Mouse (Mus musculus) embryo, embryonic 11.5 days (tissue): ENCODE data around the gene Srrm3.

Experiments
- DNase-seq: peaks from one replicate; pipeline ENCODE4 v3.0.0-alpha.2; 2012; ENCODE audit warnings: low read depth, low spot score

Srrm3 gene

GRCm38 (mm10) chr5:135806555-135807262 is at the start of gene Srrm3:
Gene Srrm3, plus strand, starts transcription at chr5:135806890.
- peak; percentile 80 for DNase-seq

DNA sequence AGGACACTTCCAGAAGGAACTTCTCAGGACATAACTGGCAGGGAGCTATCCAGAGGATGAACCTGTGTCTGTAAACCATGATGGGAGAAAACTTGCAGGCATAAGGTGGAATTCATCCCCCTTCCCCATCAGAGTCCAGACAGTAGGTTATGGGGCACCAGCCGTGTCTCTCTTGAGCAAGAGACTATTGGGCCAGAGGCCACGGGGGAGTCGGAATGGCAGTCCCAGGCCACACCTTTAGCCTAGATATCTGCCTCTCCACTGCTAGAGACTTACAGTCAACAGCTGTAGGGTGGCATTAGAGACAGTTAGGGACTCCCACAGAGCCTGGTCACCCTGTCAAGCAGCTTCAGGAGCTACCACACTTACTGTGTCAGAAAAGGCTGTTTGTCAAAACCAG is 44.8 kb upstream of the Srrm3 start:
- no peak for DNase-seq

DNA sequence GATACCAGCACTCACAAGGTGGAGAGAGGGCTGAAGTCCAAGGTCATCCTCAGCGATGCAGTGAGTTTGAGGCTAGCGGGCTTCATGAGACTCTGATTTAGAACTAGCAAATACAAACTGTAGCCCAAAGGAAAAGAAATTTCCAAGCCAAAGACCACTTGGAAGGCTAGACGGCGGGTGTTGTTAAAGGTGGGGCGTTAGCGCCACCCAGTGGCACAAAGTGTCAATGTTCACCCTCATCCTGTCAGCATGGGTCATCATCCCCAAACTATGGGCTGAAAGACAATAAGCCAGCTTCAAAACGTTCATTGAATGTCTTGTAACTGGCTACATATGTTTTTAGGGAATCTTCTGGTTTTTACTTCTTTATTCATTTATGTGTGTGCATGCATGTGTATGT is 43.2 kb upstream of the Srrm3 start:
- DNase-seq = peak; percentile 69

- DNase-seq = no peak
Measured at GRCm38 (mm10) chr5:135764971-135765370, 41.7 kb upstream of the Srrm3 start.

DNA sequence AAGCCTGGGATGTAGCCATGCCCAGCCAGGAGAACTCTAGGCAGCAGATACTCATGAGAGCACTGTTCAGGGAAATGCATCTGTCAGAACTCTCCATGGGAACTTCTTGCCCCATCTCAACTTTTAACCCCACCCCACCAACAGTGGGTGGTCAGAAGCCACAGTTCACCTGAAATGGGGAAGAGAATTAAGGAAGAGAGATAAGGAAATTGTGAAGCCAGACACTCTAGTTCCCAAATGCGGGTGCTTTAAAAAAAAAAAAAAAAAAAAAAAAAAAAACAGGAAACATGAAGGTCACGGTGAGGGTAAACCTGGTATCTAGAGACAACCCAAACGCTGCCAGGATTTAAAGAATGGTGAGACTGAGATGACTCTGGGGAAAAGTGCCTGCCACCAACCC is 34.2 kb upstream of the Srrm3 start:
- no peak for DNase-seq

- no peak for DNase-seq
Measured at GRCm38 (mm10) chr5:135776546-135776945, 30.1 kb upstream of the Srrm3 start.

- peak; percentile 29 for DNase-seq
Measured at GRCm38 (mm10) chr5:135777796-135778470, 28.8 kb upstream of the Srrm3 start, which contains the start of gene Styxl1. Gene Styxl1, minus strand, starts transcription at chr5:135778385.

DNA sequence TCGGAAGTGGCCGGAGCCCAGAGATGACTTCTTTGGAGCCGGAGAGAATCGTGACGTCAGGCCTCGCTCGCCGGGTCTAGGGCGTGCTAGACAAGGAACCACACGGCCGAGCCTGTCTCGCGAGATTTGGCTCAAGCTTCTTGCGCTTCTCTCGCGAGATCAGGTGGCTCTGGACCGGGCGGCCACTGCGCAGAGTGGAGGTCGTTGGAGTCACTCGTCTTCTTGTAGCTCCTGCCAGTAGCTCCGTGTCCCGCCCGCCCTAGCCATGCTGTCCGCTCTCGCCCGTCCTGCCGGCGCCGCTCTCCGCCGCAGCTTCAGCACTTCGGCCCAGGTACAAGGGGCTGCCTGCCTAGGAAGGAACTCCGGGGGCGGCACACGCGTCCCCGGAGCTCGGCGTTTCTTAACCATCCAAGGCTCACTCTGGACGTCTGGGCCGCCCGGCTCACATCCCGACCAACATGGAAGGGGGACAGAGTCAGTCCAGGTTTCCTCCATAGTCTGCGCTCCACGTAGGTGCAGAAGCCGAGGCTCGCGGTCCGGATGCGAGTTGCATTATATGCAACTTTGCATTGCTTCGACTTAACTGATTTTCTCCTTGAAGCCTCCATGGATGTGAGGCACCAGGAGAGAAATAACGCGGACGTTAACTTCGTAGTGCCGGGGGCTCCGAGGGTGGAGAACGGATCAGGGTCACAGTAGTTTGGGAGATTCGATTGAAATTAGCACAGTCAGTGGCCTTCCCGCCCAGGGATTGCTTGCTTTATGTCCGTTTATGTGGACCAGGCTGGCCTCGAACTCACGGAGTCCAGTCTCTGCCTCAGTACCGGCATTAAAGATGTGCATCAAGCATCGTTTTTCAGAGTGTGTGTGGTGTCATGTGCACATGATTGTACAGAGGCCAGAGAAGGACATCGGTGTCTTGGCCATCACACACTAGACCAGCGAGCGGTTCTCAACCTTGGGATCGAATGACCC is 27.9 kb upstream of the Srrm3 start, which contains the start of gene Mdh2:
Gene Mdh2 (plus strand): TSS at position 10 of the 975 bp plus-strand sequence.
- peak; percentile 100 for DNase-seq

DNA sequence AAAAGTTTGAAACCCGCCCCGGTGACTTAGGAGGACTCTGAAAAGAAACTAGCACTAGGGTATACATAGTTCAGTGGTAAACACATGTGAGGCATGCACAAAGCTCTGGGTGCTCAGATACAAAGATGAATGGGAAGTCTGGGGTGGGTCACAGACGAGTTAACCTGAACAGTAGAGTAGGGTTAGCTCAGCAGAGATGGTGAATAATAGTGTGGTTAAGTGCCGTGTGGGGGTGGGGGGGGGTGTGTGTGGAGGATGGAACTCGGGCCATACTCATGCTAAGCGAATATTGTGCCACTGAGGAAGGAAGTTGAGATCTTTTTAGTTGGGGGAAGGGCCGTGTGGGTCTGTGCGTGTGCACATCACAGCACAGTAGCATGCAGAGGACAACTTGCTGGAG is 26.4 kb upstream of the Srrm3 start:
- no peak for DNase-seq

GRCm38 (mm10) chr5:135782901-135783300 is 23.8 kb upstream of the Srrm3 start:
- DNase-seq = no peak

DNA sequence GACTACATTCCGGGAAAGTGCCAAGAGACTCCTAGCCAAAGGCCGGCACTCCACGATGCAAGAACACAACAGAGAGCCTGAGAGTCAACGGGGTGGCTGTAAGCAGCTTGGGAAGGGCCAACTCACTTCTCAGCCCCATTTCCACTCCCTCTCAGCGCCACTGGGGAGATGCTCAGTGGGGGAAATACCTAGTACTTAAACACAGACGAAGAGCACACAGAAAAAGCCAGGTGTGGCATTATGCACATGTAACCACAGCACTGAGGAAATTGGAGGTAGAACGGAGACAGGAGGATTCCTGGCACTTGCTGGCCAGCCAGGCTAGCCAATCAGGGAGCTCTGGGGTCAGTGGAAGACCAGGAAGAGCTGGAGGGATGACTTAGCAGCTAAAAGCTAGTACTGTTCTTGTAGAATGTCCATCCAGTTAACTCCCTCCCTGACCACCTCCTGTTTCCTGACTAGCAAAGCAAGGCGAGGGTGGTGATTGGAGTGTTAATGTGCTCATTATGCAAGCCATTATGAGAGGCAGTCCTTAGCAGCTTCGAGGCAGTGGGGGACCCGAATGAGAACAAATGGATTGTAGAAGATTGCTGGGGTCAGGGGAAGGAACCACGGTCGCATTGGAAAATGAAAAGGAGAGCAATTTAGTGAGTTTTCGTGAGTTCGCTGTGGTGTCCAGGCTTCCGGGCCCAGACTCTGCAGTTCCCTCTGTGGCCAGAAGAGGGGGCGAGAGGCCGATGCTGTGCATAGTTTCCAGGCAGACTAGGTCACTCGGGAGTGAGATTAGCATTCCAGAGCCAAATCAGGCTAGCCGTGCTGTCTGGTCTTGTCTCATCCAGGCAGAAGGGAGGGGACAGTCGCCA is 12.5 kb upstream of the Srrm3 start:
- peak; percentile 73 for DNase-seq

DNA sequence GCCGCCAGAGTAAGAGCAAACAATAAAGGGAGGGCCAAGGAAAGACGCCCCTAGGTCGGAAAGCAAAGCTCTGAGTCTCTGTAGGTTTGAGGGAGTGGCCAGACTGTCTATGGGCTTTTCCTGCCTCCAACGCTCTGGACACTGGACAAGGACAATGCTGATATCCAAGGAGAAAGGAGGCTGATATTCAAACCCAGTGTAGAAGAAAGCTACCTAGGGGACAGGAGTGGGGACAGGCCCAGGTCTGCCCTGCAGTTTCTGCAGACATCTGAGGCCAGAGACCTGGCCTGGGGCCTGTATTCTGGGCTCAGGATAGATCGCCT is 11.9 kb upstream of the Srrm3 start:
- DNase-seq = no peak

DNA sequence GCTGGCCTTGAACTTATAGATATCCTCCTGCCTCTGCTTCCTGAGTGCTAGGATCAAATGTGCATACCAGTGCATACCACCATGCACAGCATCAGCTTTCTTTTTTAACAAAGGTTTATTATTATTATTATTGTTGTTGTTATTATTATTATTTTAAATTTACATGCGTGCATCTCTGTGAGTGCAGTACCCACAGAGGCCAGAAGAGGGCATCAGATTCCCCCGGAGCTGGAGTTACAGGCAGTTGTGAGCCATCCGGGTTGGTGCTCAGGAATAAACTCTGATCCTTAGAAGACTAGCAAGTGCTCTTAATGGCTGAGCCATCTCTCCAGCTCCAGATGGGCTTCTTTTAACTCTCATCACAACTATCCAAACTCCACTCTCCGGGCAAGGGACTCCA is 6.9 kb upstream of the Srrm3 start:
- no peak for DNase-seq

GRCm38 (mm10) chr5:135800927-135801326 is 5.8 kb upstream of the Srrm3 start:
- no peak for DNase-seq

GRCm38 (mm10) chr5:135802641-135803040 is 4.0 kb upstream of the Srrm3 start:
- DNase-seq = no peak

DNA sequence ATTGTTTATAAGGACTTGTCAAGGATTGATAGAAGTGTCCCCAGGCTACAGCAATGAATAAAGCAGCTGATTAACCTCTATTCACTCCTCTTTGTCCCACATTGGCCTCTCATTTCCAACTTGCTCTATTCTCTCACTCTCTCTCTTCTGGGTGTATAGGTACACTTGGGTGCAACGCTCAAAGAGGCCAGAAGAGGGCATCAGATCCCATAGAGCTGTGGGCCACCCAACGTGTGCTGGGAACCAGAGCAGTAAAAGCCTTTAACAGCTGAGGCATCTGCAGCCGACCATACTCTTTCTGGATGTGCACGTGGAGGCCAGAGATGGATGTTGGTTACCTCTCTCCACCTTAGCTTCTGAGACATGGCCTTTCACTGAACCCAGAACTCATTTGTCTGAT is 3.6 kb upstream of the Srrm3 start:
- no peak for DNase-seq

DNA sequence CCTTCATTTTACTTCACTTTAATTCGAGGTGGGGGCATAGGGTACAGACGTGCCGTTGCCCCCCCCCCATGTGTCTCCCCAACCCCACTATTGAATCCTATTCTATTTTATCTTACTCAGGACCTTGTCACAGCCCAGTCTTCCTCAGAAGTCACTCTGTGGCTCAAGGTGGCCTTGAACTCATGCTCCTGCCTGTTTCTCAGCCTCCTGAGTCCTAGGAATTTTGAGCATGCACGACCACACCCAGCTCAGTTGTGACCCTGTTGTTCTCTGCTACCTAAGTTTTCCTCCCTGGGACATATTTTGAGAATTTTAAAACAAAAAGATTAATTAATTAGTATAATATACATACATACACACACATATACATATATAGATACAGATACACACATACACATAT is 3.0 kb upstream of the Srrm3 start:
- no peak for DNase-seq

DNA sequence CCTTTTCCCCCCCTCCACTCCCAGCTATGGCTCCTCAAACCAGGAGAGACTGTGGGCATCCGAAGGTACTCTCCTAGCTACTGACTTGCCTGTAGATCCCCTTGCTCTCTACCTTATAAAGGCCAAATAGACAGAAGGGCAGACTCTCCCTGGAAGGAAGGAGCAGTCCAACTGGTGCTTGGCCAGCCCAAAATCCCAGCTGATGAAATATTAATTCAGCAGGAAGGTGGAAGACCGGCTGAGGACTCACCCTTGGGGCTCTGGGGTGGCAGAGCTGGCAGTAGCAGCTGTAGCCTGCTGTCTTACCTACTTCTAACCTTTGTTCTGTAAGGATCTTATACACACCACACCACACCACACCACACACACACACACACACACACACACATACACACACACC is 2.0 kb upstream of the Srrm3 start:
- DNase-seq = no peak

DNA sequence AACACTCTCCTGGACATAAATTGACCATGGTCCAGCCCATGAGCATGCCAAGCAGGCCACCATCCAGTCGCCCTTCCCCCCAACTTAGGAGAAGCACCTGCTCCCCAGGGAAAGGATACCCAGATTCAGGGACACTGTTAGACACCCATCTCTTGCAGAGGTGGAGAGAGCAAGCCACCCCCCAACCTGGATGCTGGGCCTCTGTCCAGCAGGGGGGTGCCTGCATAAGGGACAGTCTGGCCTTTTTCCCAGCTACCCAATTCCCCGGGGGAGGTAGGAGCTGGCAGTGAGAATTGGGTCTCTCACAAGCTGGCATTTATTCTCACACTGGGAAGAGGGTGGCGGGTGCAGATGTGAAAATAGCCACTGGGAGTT is 560 bp downstream of the Srrm3 start:
- DNase-seq = no peak

- no peak for DNase-seq
Measured at GRCm38 (mm10) chr5:135812991-135813390, 6.3 kb downstream of the Srrm3 start.

DNA sequence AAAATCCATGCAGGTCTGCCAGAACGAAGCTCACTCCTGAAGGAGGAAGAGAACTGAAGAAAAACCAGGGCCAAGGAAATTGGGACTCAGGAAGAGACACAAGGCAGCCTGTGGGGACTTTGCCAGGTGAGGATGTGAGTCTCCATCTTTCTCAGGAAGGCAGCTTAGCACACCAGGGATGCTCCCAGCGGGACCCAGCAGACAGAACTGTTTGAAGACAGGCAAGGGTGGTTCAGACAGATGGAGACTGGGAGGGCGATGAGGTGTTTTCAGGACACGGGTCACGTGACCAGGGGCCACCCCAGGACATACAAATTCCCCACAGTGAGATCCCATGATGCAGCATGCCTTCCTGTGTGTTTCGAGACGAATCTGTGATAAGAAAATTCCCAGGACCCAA is 11.8 kb downstream of the Srrm3 start:
- no peak for DNase-seq
